Mouse (Mus musculus) cerebellum, adult 18-20 months (tissue): ENCODE measurements around the gene Ubp1.

ENCODE experiments used
- DNase-seq, 2 experiments: peaks; one replicate each; pipeline ENCODE4 v3.0.0; 2021

Gene Ubp1

GRCm38 (mm10) chr9:114016402-114016801 is 85.7 kb downstream of the Ubp1 start:
- no peak for DNase-seq

- DNase-seq: no peak
Observed at GRCm38 (mm10) chr9:114019012-114019762, 88.5 kb downstream of the Ubp1 start.

DNA sequence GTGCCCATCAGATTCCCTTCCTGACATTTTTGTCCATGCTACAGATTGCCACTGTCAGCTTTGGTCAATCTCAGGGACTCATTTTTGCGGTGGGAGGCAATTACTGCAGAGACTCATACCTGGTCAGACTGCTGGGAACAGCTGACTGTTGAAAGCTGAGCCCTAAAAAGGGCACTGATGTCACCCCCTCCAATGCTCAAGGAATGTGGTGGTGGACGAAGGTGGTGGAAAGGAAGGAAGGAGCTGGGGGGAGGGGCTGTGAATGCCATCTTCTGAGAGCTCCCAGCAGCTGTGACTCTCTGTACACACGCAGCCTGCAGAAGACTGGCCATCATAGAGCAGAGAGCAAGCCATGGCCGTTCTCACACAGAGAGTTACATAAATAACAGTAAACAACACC is 91.4 kb downstream of the Ubp1 start:
- DNase-seq: no peak

DNA sequence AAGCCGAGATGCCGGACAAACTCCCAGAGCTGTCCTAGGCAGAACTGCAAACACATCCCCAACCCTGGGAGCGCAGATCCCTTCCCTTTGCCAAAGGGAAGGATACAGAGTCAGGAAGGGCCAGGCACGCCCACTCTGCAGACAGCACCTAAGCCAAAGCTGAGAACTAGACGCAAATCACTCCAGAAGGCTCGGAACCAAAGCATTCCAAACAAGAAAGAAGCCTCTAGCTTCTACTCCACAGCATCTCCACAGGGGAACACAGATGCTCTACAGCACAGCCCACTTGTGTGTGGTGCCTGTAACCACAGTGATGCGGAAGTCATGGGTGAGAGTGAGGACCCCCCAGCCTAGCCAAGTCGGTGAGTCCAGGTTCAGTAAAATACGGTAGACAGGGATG is 94.4 kb downstream of the Ubp1 start:
- no peak for DNase-seq

DNA sequence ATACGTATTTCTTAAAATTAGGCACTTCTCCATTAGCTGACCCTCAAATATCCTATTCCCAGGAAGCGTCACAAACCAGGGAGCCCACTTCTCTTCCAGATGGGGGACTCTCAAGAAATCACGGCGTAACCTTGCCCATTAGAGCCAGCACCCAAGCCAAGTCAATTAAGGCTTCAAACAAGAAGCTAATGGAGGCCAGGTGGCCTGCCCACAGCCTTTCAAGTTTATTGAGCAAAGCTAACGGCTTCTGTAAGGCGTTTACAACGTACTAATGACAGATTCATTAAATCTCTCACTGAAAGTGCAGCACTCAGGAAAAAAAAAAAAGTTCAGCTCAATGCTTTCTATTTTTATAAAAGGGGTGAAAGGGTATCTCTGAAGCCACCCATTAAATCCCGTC is 95.1 kb downstream of the Ubp1 start:
- DNase-seq: no peak

GRCm38 (mm10) chr9:114026261-114026934 is 95.7 kb downstream of the Ubp1 start:
- peak; percentile 89 to 94 for DNase-seq
